Mouse (Mus musculus) embryonic facial prominence, embryonic 13.5 days (tissue): Measurements from ENCODE around the gene Borcs7. TPM values are rescaled to one million over a fixed set of nuclear protein-coding genes. Genes with fewer than 3 reads are reported as not detected.

ENCODE experiments used
- ATAC-seq: fragments of 200-750 bp; cut with Nextera tagmentation; 2 replicates; pipeline ENCODE4 v1.8.0; 2017; ENCODE audit warnings: low read depth; ENCODE audit not compliant: insufficient number of reproducible peaks, insufficient read depth, low FRiP score, low TSS enrichment
- H3K27ac ChIP-seq: fragments of 300-500 bp; sonication (generic); 2 replicates; pipeline ENCODE4 v1.5.1; 2015; ENCODE audit warnings: moderate library complexity, mild to moderate bottlenecking, inconsistent platforms
- H3K27me3 ChIP-seq: fragments of 300-500 bp; sonication (generic); 2 replicates; pipeline ENCODE4 v1.6.1; 2015; ENCODE audit warnings: mild to moderate bottlenecking, inconsistent platforms
- H3K36me3 ChIP-seq: fragments of 300-500 bp; sonication (generic); 2 replicates; pipeline ENCODE4 v1.6.1; 2015; ENCODE audit warnings: mild to moderate bottlenecking, inconsistent platforms
- H3K4me1 ChIP-seq: fragments of 300-500 bp; sonication (generic); 2 replicates; pipeline ENCODE4 v1.6.1; 2015; ENCODE audit warnings: inconsistent platforms
- H3K4me2 ChIP-seq: fragments of 300-500 bp; sonication (generic); 2 replicates; pipeline ENCODE4 v1.6.1; 2015; ENCODE audit warnings: moderate library complexity, mild to moderate bottlenecking, inconsistent platforms
- H3K4me3 ChIP-seq: fragments of 300-500 bp; sonication (generic); 2 replicates; pipeline ENCODE4 v1.5.1; 2015; ENCODE audit warnings: mild to moderate bottlenecking, inconsistent platforms
- H3K9ac ChIP-seq: fragments of 300-500 bp; sonication (generic); 2 replicates; pipeline ENCODE4 v1.6.1; 2015; ENCODE audit warnings: mild to moderate bottlenecking, inconsistent platforms
- H3K9me3 ChIP-seq: fragments of 300-500 bp; sonication (generic); 2 replicates; pipeline ENCODE4 v1.6.1; 2016; ENCODE audit warnings: inconsistent platforms
- WGBS: fragments of 180-500 bp; shearing (Covaris S2); methylation state at CpG from one replicate; pipeline ENCODE4 v1.1.7; 2015; ENCODE audit warnings: mixed read lengths; 5-methylcytosine and 5-hydroxymethylcytosine counted together
- polyA plus RNA-seq: library from polyadenylated mRNA; unstranded; fragments of >200 nt; fragmentation: Nextera tagmentation; extraction: Ambion mirVana; gene quantifications from 2 replicates; pipeline ENCODE4 v1.2.1, GENCODE M21; 2015

Borcs7 gene
- polyA plus RNA-seq, 1 experiment from 2014 or later, result 17.4 TPM

DNA sequence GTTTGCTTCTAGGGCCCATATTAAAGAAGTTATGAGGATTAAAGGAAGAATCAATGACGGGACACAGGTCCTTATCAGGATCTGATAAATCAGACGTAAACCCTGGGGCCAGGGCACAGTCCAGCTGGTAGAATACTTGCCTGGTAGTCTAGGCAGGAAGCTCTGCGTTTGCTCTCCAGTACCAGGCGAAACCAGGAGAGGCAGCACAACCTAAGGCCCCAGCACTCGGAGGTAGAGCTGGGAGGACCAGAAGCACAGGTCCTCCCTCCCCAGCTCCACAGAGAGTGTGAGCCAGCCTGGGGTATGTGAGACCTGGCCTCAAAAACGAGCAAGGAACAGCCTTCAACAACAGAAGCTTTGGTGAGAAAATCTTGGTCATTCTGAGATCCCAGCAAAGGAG is 51.9 kb downstream of the Borcs7 start:
- no peak for ATAC-seq

DNA sequence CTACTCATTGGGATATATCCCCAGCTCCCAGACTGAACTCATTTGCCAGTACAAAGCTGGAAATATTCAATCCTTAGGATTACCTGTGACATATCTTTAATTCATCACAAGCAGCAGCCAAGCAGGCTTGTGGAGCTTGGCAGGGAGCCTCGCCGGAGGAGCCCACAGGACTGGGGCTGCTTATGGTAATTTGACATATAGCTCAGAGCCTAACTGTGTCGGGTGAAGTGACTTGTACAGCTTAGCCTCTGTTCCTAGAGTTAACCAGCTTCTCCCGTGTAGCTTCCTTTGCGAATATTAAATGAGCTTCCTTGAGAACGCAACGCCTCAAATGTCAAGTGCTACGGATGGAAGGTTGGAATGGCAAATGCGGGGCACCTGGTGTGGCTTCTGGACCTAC is 55.0 kb downstream of the Borcs7 start:
- WGBS, result 64% methylated on average over 9 of the region's 9 CpGs
- no peak for ATAC-seq
- H3K4me3 ChIP-seq, result no peak overlapping the region

More for the DNA sequence above, 51.9 kb downstream of the Borcs7 start:
- Histone ChIP-seq H3K4me3 (no peak overlapping the region), H3K9ac (no peak overlapping the region), H3K27ac (no peak overlapping the region), H3K36me3 (peaks cover 9% of the 10 kb centered on the region; the same call in 1 of the 2 replicates), H3K27me3 (no peaks in the 10 kb centered on the region), H3K9me3 (no peaks in the 10 kb centered on the region), H3K4me1 (no peaks in the 10 kb centered on the region), H3K4me2 (no peak overlapping the region)
- 38% methylated on average over 6 of the region's 6 CpGs for WGBS

DNA sequence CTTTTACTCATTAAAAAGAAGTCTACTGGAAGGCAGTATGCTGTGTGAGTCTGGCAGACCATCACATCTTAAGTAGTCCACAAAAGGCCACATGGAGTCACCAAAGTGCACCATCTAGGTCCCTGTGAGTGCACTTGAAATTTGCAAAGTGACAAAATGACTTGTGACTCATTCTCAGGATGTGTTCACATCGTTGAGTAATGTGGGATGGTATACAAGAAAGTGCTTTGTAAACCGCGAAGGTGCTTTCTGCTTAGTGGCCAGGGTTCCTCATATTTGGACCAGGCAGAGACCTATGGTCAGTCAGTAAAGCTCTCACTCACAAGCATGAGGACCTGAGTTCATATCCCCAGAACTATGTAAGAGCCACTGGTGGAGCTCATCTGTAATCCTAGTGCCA is 58.1 kb downstream of the Borcs7 start:
- H3K4me1 ChIP-seq, result no peaks in the 10 kb centered on the region
- ATAC-seq, result no peak
- H3K4me2 ChIP-seq, result no peak overlapping the region
- H3K36me3 ChIP-seq, result no peaks in the 10 kb centered on the region
- H3K9ac ChIP-seq, result no peak overlapping the region
- no peak overlapping the region for H3K4me3 ChIP-seq
- H3K27ac ChIP-seq, result no peak overlapping the region
- no peaks in the 10 kb centered on the region for H3K27me3 ChIP-seq
- 89% methylated on average over 3 of the region's 3 CpGs for WGBS
- H3K9me3 ChIP-seq, result no peaks in the 10 kb centered on the region

More for the DNA sequence above, 55.0 kb downstream of the Borcs7 start:
- no peaks in the 10 kb centered on the region for H3K36me3 ChIP-seq
- H3K27ac ChIP-seq, result no peak overlapping the region
- H3K4me2 ChIP-seq, result no peak overlapping the region
- no peaks in the 10 kb centered on the region for H3K4me1 ChIP-seq
- H3K9ac ChIP-seq, result no peak overlapping the region
- no peaks in the 10 kb centered on the region for H3K27me3 ChIP-seq
- no peaks in the 10 kb centered on the region for H3K9me3 ChIP-seq

DNA sequence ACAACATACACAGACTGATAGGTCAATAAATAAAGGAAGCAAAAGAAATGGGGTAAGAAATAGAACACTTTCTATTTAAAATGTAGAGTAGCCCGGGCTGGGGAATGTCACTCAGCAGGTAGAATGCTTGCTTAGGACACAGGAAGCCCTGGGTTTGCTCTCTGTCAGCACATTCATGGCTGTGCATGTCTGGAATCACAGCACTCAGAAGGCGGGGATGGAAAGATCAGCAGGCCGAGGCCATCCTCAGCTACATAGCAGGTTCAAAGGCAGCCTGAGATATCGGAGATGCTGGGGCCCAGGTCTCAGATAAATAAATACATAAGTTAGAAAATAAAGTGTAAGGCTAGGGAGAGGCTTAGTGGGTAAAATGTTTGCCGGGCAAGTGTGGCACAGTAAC is 62.5 kb downstream of the Borcs7 start:
- Histone ChIP-seq H3K4me1 (no peaks in the 10 kb centered on the region), H3K9me3 (no peaks in the 10 kb centered on the region)

More for the DNA sequence above, 62.5 kb downstream of the Borcs7 start:
- H3K36me3 ChIP-seq, result no peaks in the 10 kb centered on the region
- H3K4me3 ChIP-seq, result no peak overlapping the region
- ATAC-seq, result no peak
- WGBS, result 88% methylated on average over 5 of the region's 5 CpGs
- no peak overlapping the region for H3K4me2 ChIP-seq
- H3K9ac ChIP-seq, result no peak overlapping the region
- no peaks in the 10 kb centered on the region for H3K27me3 ChIP-seq
- H3K27ac ChIP-seq, result no peak overlapping the region

Other genes starting within 250 kb of the Borcs7 start
- 16.7 and 17.6 TPM in 2 replicates for gene Trim8, start 188.2 kb upstream of the Borcs7 start, polyA plus RNA-seq
- 192 and 193 TPM in 2 replicates for gene Arl3, start 116.7 kb upstream of the Borcs7 start, polyA plus RNA-seq
- gene Sfxn2, start 116.5 kb upstream of the Borcs7 start, polyA plus RNA-seq, result 24.9 and 25.2 TPM in 2 replicates
- 41.9 and 42.5 TPM in 2 replicates for gene Wbp1l, start 90.8 kb upstream of the Borcs7 start, polyA plus RNA-seq
- gene Cyp17a1, start 16.7 kb upstream of the Borcs7 start, polyA plus RNA-seq, result not detected in 2 replicates
- gene As3mt, start 17.6 kb downstream of the Borcs7 start, polyA plus RNA-seq, result 36.6 and 43.3 TPM in 2 replicates
- 3.4 and 4.6 TPM in 2 replicates for gene Cnnm2, start 71.7 kb downstream of the Borcs7 start, polyA plus RNA-seq